Mouse (Mus musculus): ENCODE measurements around the gene Rab22a. TPM values are rescaled to one million over a fixed set of nuclear protein-coding genes. Genes with fewer than 3 reads are reported as not detected.
A peak's percentile ranks its signal among the peaks of the same experiment; 100 is the strongest.
"Not testable (repeated sequence)": the region's sequence is repeated elsewhere in the genome, so short reads cannot be mapped to it uniquely, and the experiment has no call there.

Rab22a gene
- polyA plus RNA-seq, 2 experiments, result 23.9 to 49.4 TPM

GRCm38 (mm10) chr2:173692693-173693092, 33.1 kb downstream of the Rab22a start:
- no peak overlapping the region for H3K4me3 ChIP-seq (replicated peaks; ENCODE audit: low read length)
- no peak for DNase-seq (ENCODE audit: low spot score)
- no peak overlapping the region for H3K27ac ChIP-seq (replicated peaks; ENCODE audit: low read depth, low read length)
- peaks cover 67% of the 10 kb centered on the region for H3K36me3 ChIP-seq (ENCODE audit: control insufficient read depth, insufficient read depth, low read length)
- no peak for TF ChIP-seq POLR2A (IDR thresholded peaks at IDR 0.05; ENCODE audit: borderline replicate concordance, extremely low read depth, insufficient read depth, insufficient read length)
- H3K9ac ChIP-seq (ENCODE audit: low read depth, low read length, severe bottlenecking), result no peak overlapping the region
- H3K27me3 ChIP-seq (ENCODE audit: control insufficient read depth, insufficient read depth, low read length), result no peaks in the 10 kb centered on the region
- H3K4me2 ChIP-seq (replicated peaks; ENCODE audit: low read depth, low read length, severe bottlenecking), result no peak overlapping the region
- no peak for ATAC-seq (ENCODE audit: low FRiP score, low read depth)
- no peaks in the 10 kb centered on the region for H3K9me3 ChIP-seq (ENCODE audit: control insufficient read depth, low read length)
- H3K4me1 ChIP-seq (ENCODE audit: control insufficient read depth, insufficient read depth, low read length), result no peaks in the 10 kb centered on the region
- WGBS, result 91% methylated on average over 2 of the region's 2 CpGs

DNA sequence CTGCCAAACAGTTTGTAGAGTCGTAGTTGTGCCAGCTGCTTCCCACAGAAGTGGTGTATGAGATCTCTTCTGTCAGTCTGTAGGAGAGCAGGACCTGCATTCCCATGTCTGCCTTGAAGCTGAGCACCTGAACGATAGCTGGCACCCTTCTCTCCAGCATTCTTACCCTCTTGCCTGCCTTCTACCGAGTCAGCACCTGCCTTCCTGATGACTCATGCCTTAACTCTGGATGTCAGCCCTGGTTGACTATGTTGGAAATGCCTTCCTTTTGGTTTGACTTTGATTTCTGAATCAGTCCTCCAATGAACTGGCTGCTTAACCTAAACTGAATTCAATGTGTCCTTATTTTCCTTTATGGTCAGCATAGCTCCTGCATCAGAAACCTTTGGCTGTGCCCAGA, 39.3 kb downstream of the Rab22a start:
- no peak for TF ChIP-seq POLR2A (IDR thresholded peaks at IDR 0.05; ENCODE audit: borderline replicate concordance, extremely low read depth, insufficient read depth, insufficient read length)
- no peak overlapping the region for H3K4me3 ChIP-seq (replicated peaks; ENCODE audit: low read length)
- no peak overlapping the region for H3K9ac ChIP-seq (ENCODE audit: low read depth, low read length, severe bottlenecking)
- H3K4me2 ChIP-seq (replicated peaks; ENCODE audit: low read depth, low read length, severe bottlenecking), result no peak overlapping the region
- no peaks in the 10 kb centered on the region for H3K9me3 ChIP-seq (ENCODE audit: control insufficient read depth, low read length)
- peaks cover 76% of the 10 kb centered on the region for H3K36me3 ChIP-seq (ENCODE audit: control insufficient read depth, insufficient read depth, low read length)
- H3K27ac ChIP-seq (replicated peaks; ENCODE audit: low read depth, low read length), result no peak overlapping the region
- ATAC-seq (ENCODE audit: low FRiP score, low read depth) (no peak), DNase-seq (ENCODE audit: low spot score) (no peak)
- no peaks in the 10 kb centered on the region for H3K27me3 ChIP-seq (ENCODE audit: control insufficient read depth, insufficient read depth, low read length)
- 72% methylated on average over 3 of the region's 3 CpGs for WGBS
- peaks cover 17% of the 10 kb centered on the region for H3K4me1 ChIP-seq (ENCODE audit: control insufficient read depth, insufficient read depth, low read length)

DNA sequence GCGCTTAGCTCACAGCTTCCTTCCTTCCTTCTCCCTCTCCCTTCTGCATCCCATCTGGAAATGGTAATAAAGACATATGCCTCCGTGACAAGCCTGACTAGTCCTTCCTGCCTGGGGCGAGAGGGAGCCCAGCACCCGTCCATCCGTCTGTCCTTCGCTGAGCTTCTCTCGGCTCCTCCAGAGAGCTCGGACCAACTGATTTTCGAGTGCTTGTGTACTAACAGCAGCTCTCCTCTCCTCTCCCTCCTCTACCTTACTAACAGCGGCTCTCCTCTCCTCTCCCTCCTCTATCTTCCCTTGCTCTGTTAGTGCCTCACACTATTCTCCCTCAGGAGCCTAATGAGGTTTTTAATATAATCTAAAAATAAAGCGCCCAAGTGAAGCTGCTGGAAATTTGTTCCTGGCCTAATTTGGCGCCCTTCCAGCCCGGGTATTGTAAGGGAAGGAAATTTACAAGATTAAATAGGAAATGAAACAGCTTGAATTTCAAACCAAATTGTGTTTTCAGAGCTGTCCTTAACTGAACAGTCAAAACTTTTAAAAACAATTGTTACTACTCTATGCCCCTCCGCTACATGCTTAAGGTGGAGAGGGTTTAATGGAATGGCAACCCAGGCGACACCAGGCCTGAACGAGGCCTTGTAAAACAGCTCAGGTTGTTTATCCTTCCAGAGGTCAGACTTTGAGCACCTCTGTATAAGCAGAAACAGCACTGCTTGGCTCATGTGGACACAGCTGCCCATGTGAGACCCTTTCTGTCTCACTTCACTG, 42.7 kb downstream of the Rab22a start:
- no peak overlapping the region for H3K9ac ChIP-seq (ENCODE audit: low read depth, low read length, severe bottlenecking)
- ATAC-seq (ENCODE audit: low FRiP score, low read depth) (peak; percentile 41; the same call in 1 of the 2 replicates), DNase-seq (ENCODE audit: low spot score) (peak; percentile 32)
- H3K27ac ChIP-seq (replicated peaks; ENCODE audit: low read depth, low read length), result peak overlapping the region; percentile 43
- no peak overlapping the region for H3K4me2 ChIP-seq (replicated peaks; ENCODE audit: low read depth, low read length, severe bottlenecking)
- H3K27me3 ChIP-seq (ENCODE audit: control insufficient read depth, insufficient read depth, low read length), result no peaks in the 10 kb centered on the region
- TF ChIP-seq POLR2A (IDR thresholded peaks at IDR 0.05; ENCODE audit: borderline replicate concordance, extremely low read depth, insufficient read depth, insufficient read length), result no peak
- H3K4me3 ChIP-seq (replicated peaks; ENCODE audit: low read length), result no peak overlapping the region
- 26% methylated on average over 16 of the region's 16 CpGs for WGBS
- no peaks in the 10 kb centered on the region for H3K9me3 ChIP-seq (ENCODE audit: control insufficient read depth, low read length)
- peaks cover 17% of the 10 kb centered on the region for H3K4me1 ChIP-seq (ENCODE audit: control insufficient read depth, insufficient read depth, low read length)
- peaks cover 64% of the 10 kb centered on the region for H3K36me3 ChIP-seq (ENCODE audit: control insufficient read depth, insufficient read depth, low read length)

DNA sequence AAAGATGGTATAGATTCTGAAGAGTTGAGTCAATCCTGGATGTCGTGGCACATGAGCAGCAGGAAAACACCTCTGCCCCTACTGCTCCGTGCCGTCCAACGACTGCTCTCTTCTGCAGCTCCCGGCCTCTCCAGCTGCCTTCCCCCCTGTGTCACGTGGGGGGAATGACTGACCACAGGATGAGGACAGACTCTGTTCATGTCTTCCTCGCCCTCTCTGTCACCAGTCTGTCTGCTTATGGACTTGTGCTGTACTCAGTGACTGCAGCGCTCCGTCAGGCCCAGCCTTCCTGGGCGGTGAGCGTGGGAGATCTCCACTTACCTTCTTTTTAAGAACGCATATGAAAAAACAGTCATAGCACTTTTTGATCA, 43.3 kb downstream of the Rab22a start:
- peaks cover 61% of the 10 kb centered on the region for H3K36me3 ChIP-seq (ENCODE audit: control insufficient read depth, insufficient read depth, low read length)
- H3K4me3 ChIP-seq (replicated peaks; ENCODE audit: low read length), result no peak overlapping the region
- no peaks in the 10 kb centered on the region for H3K27me3 ChIP-seq (ENCODE audit: control insufficient read depth, insufficient read depth, low read length)
- ATAC-seq (ENCODE audit: low FRiP score, low read depth) (no peak), DNase-seq (ENCODE audit: low spot score) (no peak)
- H3K27ac ChIP-seq (replicated peaks; ENCODE audit: low read depth, low read length), result peak overlapping the region; percentile 43
- no peak overlapping the region for H3K4me2 ChIP-seq (replicated peaks; ENCODE audit: low read depth, low read length, severe bottlenecking)
- WGBS, result 52% methylated on average over 12 of the region's 12 CpGs
- peaks cover 17% of the 10 kb centered on the region for H3K4me1 ChIP-seq (ENCODE audit: control insufficient read depth, insufficient read depth, low read length)
- H3K9me3 ChIP-seq (ENCODE audit: control insufficient read depth, low read length), result no peaks in the 10 kb centered on the region
- TF ChIP-seq POLR2A (IDR thresholded peaks at IDR 0.05; ENCODE audit: borderline replicate concordance, extremely low read depth, insufficient read depth, insufficient read length), result no peak
- H3K9ac ChIP-seq (ENCODE audit: low read depth, low read length, severe bottlenecking), result no peak overlapping the region

DNA sequence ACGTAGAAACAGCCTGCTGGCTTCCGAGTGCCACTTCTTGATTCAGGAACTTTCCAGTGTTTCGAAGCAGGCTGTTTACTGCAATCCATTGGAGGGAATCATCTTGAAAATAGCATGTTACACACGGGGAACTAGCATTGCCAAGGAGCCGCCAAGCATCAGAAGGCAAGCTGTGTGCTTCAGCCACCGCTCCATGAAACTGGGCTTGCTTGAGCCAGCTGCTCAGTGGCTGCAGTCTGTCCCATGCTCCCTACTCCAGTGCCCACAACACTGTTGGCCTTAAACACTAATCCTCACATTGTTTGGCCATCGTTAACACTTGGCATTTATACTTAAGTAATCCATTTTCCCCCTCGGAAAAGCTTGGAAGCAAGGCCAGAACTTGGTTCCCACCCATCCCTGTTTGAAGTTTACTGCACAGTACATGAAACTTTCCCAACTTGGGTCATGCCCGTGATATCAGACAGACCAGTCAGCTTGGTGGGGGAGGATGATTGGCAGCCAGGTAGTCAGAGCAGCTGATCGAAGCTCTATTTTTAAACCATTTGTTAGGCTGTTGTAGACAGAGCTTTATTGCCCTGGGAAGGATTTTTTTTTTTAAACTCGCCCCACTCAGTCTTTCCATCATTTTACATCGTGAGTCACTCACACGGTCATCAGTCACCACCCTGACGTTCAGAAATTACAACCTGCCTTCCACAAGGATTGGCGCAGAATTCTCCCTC, 46.4 kb downstream of the Rab22a start:
- no peak overlapping the region for H3K27ac ChIP-seq (replicated peaks; ENCODE audit: low read depth, low read length)
- TF ChIP-seq POLR2A (IDR thresholded peaks at IDR 0.05; ENCODE audit: borderline replicate concordance, extremely low read depth, insufficient read depth, insufficient read length), result no peak
- no peak for DNase-seq (ENCODE audit: low spot score)
- WGBS, result 67% methylated on average over 15 of the region's 15 CpGs
- H3K27me3 ChIP-seq (ENCODE audit: control insufficient read depth, insufficient read depth, low read length), result no peaks in the 10 kb centered on the region
- H3K4me3 ChIP-seq (replicated peaks; ENCODE audit: low read length), result no peak overlapping the region
- no peak overlapping the region for H3K9ac ChIP-seq (ENCODE audit: low read depth, low read length, severe bottlenecking)
- peaks cover 30% of the 10 kb centered on the region for H3K4me1 ChIP-seq (ENCODE audit: control insufficient read depth, insufficient read depth, low read length)
- H3K4me2 ChIP-seq (replicated peaks; ENCODE audit: low read depth, low read length, severe bottlenecking), result no peak overlapping the region
- no peaks in the 10 kb centered on the region for H3K9me3 ChIP-seq (ENCODE audit: control insufficient read depth, low read length)
- H3K36me3 ChIP-seq (ENCODE audit: control insufficient read depth, insufficient read depth, low read length), result peaks cover 45% of the 10 kb centered on the region
- peak; percentile 42; the same call in 1 of the 2 replicates for ATAC-seq (ENCODE audit: low FRiP score, low read depth)

- not testable (repeated sequence) for H3K4me2 ChIP-seq (replicated peaks; ENCODE audit: low read depth, low read length, severe bottlenecking); H3K27me3 ChIP-seq (ENCODE audit: control insufficient read depth, insufficient read depth, low read length); ATAC-seq (ENCODE audit: low FRiP score, low read depth); H3K9me3 ChIP-seq (ENCODE audit: control insufficient read depth, low read length); H3K27ac ChIP-seq (replicated peaks; ENCODE audit: low read depth, low read length); H3K9ac ChIP-seq (ENCODE audit: low read depth, low read length, severe bottlenecking); H3K4me3 ChIP-seq (replicated peaks; ENCODE audit: low read length); DNase-seq (ENCODE audit: low spot score)
- peaks cover 32% of the 10 kb centered on the region for H3K36me3 ChIP-seq (ENCODE audit: control insufficient read depth, insufficient read depth, low read length)
- peaks cover 20% of the 10 kb centered on the region for H3K4me1 ChIP-seq (ENCODE audit: control insufficient read depth, insufficient read depth, low read length)
These were observed 48.1 kb downstream of the Rab22a start for GRCm38 (mm10) chr2:173707626-173708025.

All from limb, embryonic 14.5 days (tissue).